Mouse (Mus musculus) monocyte, adult 2 months (primary cell): ENCODE measurements around the gene Avpi1.
A peak's percentile ranks its signal among the peaks of the same experiment; 100 is the strongest.

Experiments
- DNase-seq, 2 experiments: peaks; one replicate each; pipeline ENCODE4 v3.0.0; 2022; ENCODE audit warnings: low spot score in 2 of 2, low read depth in 1 of 2

Avpi1 gene

GRCm38 (mm10) chr19:42145210-42145609, 16.4 kb upstream of the Avpi1 start:
- no peak for DNase-seq

- peak in 1 of 2 experiments; percentile 66 for DNase-seq
Measured at GRCm38 (mm10) chr19:42144541-42145167, 15.8 kb upstream of the Avpi1 start.

GRCm38 (mm10) chr19:42144067-42144466, 15.2 kb upstream of the Avpi1 start:
- DNase-seq: no peak

GRCm38 (mm10) chr19:42142757-42143156, 13.9 kb upstream of the Avpi1 start:
- no peak for DNase-seq

GRCm38 (mm10) chr19:42141998-42142397, 13.1 kb upstream of the Avpi1 start:
- no peak for DNase-seq

- no peak for DNase-seq
Measured at GRCm38 (mm10) chr19:42139724-42140517, 11.1 kb upstream of the Avpi1 start.

- no peak for DNase-seq
Measured at GRCm38 (mm10) chr19:42138517-42139285, 9.8 kb upstream of the Avpi1 start.

GRCm38 (mm10) chr19:42137167-42137672, 8.4 kb upstream of the Avpi1 start:
- no peak for DNase-seq

GRCm38 (mm10) chr19:42136126-42136525, 7.3 kb upstream of the Avpi1 start:
- no peak for DNase-seq

- DNase-seq: no peak
Measured at GRCm38 (mm10) chr19:42135070-42135469, 6.2 kb upstream of the Avpi1 start.

GRCm38 (mm10) chr19:42131101-42131500, 2.2 kb upstream of the Avpi1 start:
- peak in 1 of 2 experiments; percentile 47 for DNase-seq

- DNase-seq: no peak
Measured at GRCm38 (mm10) chr19:42130294-42130606, 1.4 kb upstream of the Avpi1 start.

GRCm38 (mm10) chr19:42129509-42130293, 842 bp upstream of the Avpi1 start:
- no peak for DNase-seq

GRCm38 (mm10) chr19:42128052-42128740, 663 bp downstream of the Avpi1 start:
- no peak for DNase-seq

GRCm38 (mm10) chr19:42127024-42127423, 1.8 kb downstream of the Avpi1 start:
- DNase-seq: no peak

- DNase-seq: no peak
Measured at GRCm38 (mm10) chr19:42126219-42126605, 2.6 kb downstream of the Avpi1 start.

GRCm38 (mm10) chr19:42125501-42126218, 3.2 kb downstream of the Avpi1 start:
- no peak for DNase-seq

- DNase-seq: no peak
Measured at GRCm38 (mm10) chr19:42124684-42125083, 4.2 kb downstream of the Avpi1 start.

GRCm38 (mm10) chr19:42120451-42120850, 8.4 kb downstream of the Avpi1 start:
- DNase-seq: no peak

- no peak for DNase-seq
Measured at GRCm38 (mm10) chr19:42118596-42118995, 10.3 kb downstream of the Avpi1 start.
